Mouse (Mus musculus): ENCODE data around the gene Ltbp1.

DNA sequence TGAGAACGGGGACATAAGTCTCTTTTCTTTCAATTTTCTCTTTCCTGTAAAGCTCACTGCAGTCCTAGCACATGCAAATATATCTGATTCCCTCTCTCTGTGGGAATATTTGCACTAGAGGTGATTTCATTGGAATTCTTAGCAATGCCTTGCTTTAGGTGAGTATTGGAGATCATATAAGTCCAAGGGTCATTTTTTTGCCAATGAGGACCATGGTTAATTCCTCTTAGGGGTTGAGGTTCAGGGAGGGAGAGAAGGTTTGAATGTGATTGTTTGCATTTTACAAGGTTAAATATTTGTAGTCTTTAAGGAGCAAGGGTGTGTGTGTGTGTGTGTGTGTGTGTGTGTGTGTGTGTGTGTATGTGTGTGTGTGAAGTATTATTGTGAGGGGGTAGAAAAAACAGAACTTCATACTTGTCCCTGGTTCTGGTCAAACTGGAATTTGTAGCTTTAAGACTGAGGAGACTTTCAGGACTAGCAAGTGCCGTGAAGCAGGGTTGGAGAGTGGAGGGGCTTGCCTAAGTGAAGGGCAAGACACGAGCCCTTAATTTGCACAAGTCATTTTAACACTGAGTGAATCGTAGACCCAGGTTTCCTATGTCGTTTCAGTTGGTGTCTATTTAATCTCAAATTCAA is 103.8 kb downstream of the Ltbp1 start:
- no peak for TF ChIP-seq CTCF (conservative IDR thresholded peaks at IDR 0.05; ENCODE audit: low read length)
- no peak for TF ChIP-seq POU5F1 (IDR thresholded peaks at IDR 0.05; ENCODE audit: borderline replicate concordance, low read length)

Measured in E14TG2a.4 (cell line).